Mouse (Mus musculus): ENCODE measurements around the gene Cenpt. TPM values are rescaled to one million over a fixed set of nuclear protein-coding genes. Genes with fewer than 3 reads are reported as not detected.

The Cenpt gene
- polyA plus RNA-seq, 1 experiment from 2014 or later = 64.9 TPM

DNA sequence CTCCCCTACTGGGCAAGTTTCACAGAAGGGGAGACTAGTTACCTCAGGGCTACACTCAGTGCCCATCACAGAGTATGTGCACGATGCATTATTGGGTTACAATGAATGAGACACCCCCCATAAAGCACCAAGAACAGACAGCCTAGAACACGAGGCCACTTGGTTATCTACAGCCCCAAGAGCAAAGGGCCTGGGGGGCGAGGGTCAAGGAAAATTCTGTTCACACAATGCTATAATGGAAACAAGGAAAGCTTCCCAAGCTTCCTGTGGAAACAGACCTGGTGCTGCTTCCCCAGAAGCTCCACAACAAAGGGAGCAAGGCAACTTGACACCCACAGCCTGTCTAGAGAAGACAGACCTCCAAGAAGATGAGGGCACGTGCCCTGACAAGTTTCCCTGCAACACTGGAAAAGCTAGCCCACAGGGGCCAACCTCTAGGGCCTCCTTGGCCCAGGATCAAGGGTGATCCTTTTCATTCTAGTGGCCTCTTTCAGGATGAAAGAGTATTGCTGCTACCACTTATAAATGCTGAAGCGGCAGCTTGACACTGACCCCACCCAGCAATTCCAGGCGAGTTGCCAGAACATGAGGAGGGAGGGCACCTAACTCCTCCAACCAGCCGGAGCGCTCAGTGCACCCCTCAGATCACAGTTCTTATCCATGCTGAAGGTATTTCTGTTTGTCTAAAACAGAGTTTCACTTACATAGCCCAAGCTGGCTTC is 53.8 kb downstream of the Cenpt start:
- no peak overlapping the region for H3K9ac ChIP-seq (replicated peaks)
- no peak overlapping the region; the same call in 1 of the 2 replicates for H3K27ac ChIP-seq
- WGBS = 68% methylated on average over 8 of the region's 8 CpGs
- no peak overlapping the region for H3K4me3 ChIP-seq (replicated peaks)
- H3K36me3 ChIP-seq = peaks cover 8% of the 10 kb centered on the region; the same call in 1 of the 2 replicates
- H3K27me3 ChIP-seq = no peaks in the 10 kb centered on the region
- H3K4me2 ChIP-seq (replicated peaks) = no peak overlapping the region
- 0 out of 2 replicates have a peak, but pooled peaks have one; percentile 11 for ATAC-seq
- H3K4me1 ChIP-seq (replicated peaks) = peaks cover 8% of the 10 kb centered on the region
- no peaks in the 10 kb centered on the region for H3K9me3 ChIP-seq

DNA sequence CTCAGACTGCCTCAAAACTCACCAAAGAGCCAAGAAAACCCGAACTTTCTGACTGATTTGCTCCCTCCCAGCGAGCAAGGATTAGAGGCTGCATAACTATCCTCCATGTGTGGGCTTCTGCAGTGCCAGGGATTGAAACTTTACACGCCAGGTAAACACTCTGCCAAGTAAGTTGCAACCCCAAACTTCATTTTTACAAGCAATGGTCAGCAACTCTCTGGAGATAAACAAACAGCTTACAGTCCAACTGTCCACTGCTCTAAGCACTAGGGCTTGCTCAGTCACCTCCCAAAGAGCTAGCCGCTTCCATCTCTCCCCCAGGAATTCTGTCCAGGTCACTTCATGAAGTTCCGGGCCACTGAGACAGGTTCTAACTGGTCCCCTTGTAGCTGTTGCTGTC is 54.7 kb downstream of the Cenpt start:
- Histone ChIP-seq H3K4me2 (replicated peaks) (no peak overlapping the region), H3K9ac (replicated peaks) (no peak overlapping the region), H3K9me3 (no peaks in the 10 kb centered on the region), H3K27me3 (no peaks in the 10 kb centered on the region), H3K4me3 (replicated peaks) (no peak overlapping the region), H3K36me3 (0 out of 2 replicates have a peak, but pooled peaks cover 3% of the 10 kb centered on the region), H3K27ac (no peak overlapping the region), H3K4me1 (replicated peaks) (peaks cover 8% of the 10 kb centered on the region)
- WGBS = 96% methylated on average over 5 of the region's 5 CpGs
- ATAC-seq = no peak

DNA sequence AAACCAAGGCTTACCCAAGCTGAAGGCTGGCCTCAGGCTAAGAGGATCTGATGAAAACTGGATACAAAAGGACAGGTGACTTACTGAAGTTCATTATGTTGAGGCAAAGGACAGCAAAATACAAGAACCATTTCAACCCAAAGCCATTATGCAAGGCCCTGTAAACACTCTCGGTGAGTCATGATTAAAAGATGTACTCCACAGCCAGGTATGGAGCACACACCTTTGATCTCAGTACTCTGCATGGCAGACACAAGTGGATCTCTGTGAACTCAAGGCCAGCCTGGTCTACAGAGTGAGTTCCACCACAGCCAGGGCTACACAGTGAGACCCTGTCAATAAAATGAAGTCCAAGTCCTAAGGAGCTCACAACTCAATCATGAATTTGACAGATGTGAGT is 57.3 kb downstream of the Cenpt start:
- 97% methylated on average over 1 of the region's 1 CpGs for WGBS
- peaks cover 14% of the 10 kb centered on the region for H3K4me1 ChIP-seq (replicated peaks)
- no peak overlapping the region for H3K4me3 ChIP-seq (replicated peaks)
- no peak overlapping the region for H3K27ac ChIP-seq
- H3K36me3 ChIP-seq = 0 out of 2 replicates have a peak, but pooled peaks cover 8% of the 10 kb centered on the region
- ATAC-seq = no peak
- H3K4me2 ChIP-seq (replicated peaks) = no peak overlapping the region
- H3K27me3 ChIP-seq = no peaks in the 10 kb centered on the region
- no peak overlapping the region for H3K9ac ChIP-seq (replicated peaks)
- H3K9me3 ChIP-seq = no peaks in the 10 kb centered on the region

Other genes with a start within 250 kb of the Cenpt start
- gene Ripor1, start 248.0 kb downstream of the Cenpt start, polyA plus RNA-seq (2015; fragmentation: Nextera tagmentation; extraction: Ambion mirVana) = 22.6 and 25.9 TPM in 2 replicates
- gene Ctcf, start 216.7 kb downstream of the Cenpt start, polyA plus RNA-seq (2015; fragmentation: Nextera tagmentation; extraction: Ambion mirVana) = 135 and 136 TPM in 2 replicates
- gene Agrp, start 215.9 kb downstream of the Cenpt start, polyA plus RNA-seq (2015; fragmentation: Nextera tagmentation; extraction: Ambion mirVana) = 0.80 and 1.1 TPM in 2 replicates
- gene Carmil2, start 167.0 kb downstream of the Cenpt start, polyA plus RNA-seq (2015; fragmentation: Nextera tagmentation; extraction: Ambion mirVana) = 11.0 and 12.5 TPM in 2 replicates
- 94.7 and 101 TPM in 2 replicates for gene Acd, start 152.2 kb downstream of the Cenpt start, polyA plus RNA-seq (2015; fragmentation: Nextera tagmentation; extraction: Ambion mirVana)
- 42.5 and 43.6 TPM in 2 replicates for gene Pard6a, start 152.1 kb downstream of the Cenpt start, polyA plus RNA-seq (2015; fragmentation: Nextera tagmentation; extraction: Ambion mirVana)
- gene 4933405L10Rik, start 145.6 kb downstream of the Cenpt start, polyA plus RNA-seq (2015; fragmentation: Nextera tagmentation; extraction: Ambion mirVana) = 0.13 and 0.31 TPM in 2 replicates
- 14.4 and 15.9 TPM in 2 replicates for gene Enkd1, start 145.1 kb downstream of the Cenpt start, polyA plus RNA-seq (2015; fragmentation: Nextera tagmentation; extraction: Ambion mirVana)
- 90.0 and 92.7 TPM in 2 replicates for gene Gfod2, start 94.6 kb downstream of the Cenpt start, polyA plus RNA-seq (2015; fragmentation: Nextera tagmentation; extraction: Ambion mirVana)
- 13.8 and 15.9 TPM in 2 replicates for gene Ranbp10, start 25.9 kb downstream of the Cenpt start, polyA plus RNA-seq (2015; fragmentation: Nextera tagmentation; extraction: Ambion mirVana)
- gene Tsnaxip1, start 25.5 kb downstream of the Cenpt start, polyA plus RNA-seq (2015; fragmentation: Nextera tagmentation; extraction: Ambion mirVana) = 0.36 and 0.58 TPM in 2 replicates
- gene Thap11, start 1.9 kb upstream of the Cenpt start, polyA plus RNA-seq (2015; fragmentation: Nextera tagmentation; extraction: Ambion mirVana) = 58.9 and 62.2 TPM in 2 replicates
- 253 and 263 TPM in 2 replicates for gene Nutf2, start 7.3 kb upstream of the Cenpt start, polyA plus RNA-seq (2015; fragmentation: Nextera tagmentation; extraction: Ambion mirVana)
- 54.6 and 56.6 TPM in 2 replicates for gene Edc4, start 27.6 kb upstream of the Cenpt start, polyA plus RNA-seq (2015; fragmentation: Nextera tagmentation; extraction: Ambion mirVana)
- 0.49 and 0.75 TPM in 2 replicates for gene Nrn1l, start 40.3 kb upstream of the Cenpt start, polyA plus RNA-seq (2015; fragmentation: Nextera tagmentation; extraction: Ambion mirVana)
- 13.5 and 14.7 TPM in 2 replicates for gene Pskh1, start 47.2 kb upstream of the Cenpt start, polyA plus RNA-seq (2015; fragmentation: Nextera tagmentation; extraction: Ambion mirVana)
- gene Ctrl, start 80.6 kb upstream of the Cenpt start, polyA plus RNA-seq (2015; fragmentation: Nextera tagmentation; extraction: Ambion mirVana) = 2.6 and 2.9 TPM in 2 replicates
- gene Psmb10, start 85.2 kb upstream of the Cenpt start, polyA plus RNA-seq (2015; fragmentation: Nextera tagmentation; extraction: Ambion mirVana) = 38.7 and 40.3 TPM in 2 replicates
- gene Lcat, start 90.1 kb upstream of the Cenpt start, polyA plus RNA-seq (2015; fragmentation: Nextera tagmentation; extraction: Ambion mirVana) = 0.30 and 0.54 TPM in 2 replicates
- 5.2 and 5.6 TPM in 2 replicates for gene Slc12a4, start 112.8 kb upstream of the Cenpt start, polyA plus RNA-seq (2015; fragmentation: Nextera tagmentation; extraction: Ambion mirVana)
- not detected in 2 replicates for gene Dpep3, start 126.2 kb upstream of the Cenpt start, polyA plus RNA-seq (2015; fragmentation: Nextera tagmentation; extraction: Ambion mirVana)
- 19.3 and 23.0 TPM in 2 replicates for gene Dus2, start 138.1 kb upstream of the Cenpt start, polyA plus RNA-seq (2015; fragmentation: Nextera tagmentation; extraction: Ambion mirVana)
- gene Dpep2nb, start 152.7 kb upstream of the Cenpt start, polyA plus RNA-seq (2015; fragmentation: Nextera tagmentation; extraction: Ambion mirVana) = not detected in 2 replicates
- gene Ddx28, start 158.6 kb upstream of the Cenpt start, polyA plus RNA-seq (2015; fragmentation: Nextera tagmentation; extraction: Ambion mirVana) = 19.1 and 20.6 TPM in 2 replicates
- gene Nfatc3, start 205.6 kb upstream of the Cenpt start, polyA plus RNA-seq (2015; fragmentation: Nextera tagmentation; extraction: Ambion mirVana) = 3.9 and 4.4 TPM in 2 replicates

All from midbrain, embryonic 13.5 days (tissue).